Comparison of ENCODE assay signal across 16 mouse cellular contexts in the genomic region with DNA sequence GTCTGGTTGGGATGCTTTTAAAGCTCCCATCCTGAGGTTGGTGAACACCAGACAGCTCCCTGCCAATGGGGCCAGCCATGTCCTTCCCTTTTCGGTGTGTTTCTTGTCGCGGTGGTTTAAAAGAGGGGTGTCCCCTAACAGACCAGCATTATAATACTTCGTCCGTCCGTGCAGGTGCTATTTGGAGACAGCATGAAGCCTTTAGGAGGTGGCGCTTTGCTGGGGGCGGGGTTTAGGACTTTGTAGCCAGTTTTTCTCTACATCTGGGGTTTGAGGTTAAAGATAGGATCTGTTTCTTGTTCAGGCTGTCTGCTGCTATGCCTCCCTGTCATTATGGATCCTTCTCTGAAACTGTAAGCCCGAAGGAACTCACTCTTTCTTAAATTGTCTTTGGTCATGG.
DNase-seq lines count a peak whose midpoint lies in the region; ATAC-seq lines count a peak whose summit lies in the region.
"Had no signal": no experiment of that assay in that cellular context is flagged by ENCODE, and none has a peak within 500 bp of the region (broad histone marks: within the 10 kb centered on the region; RNA-seq: fewer than 3 reads in every experiment).

No protein-coding gene starts in this region.

- peak; percentile 57 for DNase-seq in CD4-positive, CD25-positive, alpha-beta regulatory T cell, adult 2 months (ENCODE audit: low read depth, low spot score)
- DNase-seq in R1 (ENCODE audit: low read depth, low spot score) = peak; percentile 13
- DNase-seq in thymus, postnatal 36 days = peak; percentile 13 to 35
- no peak for DNase-seq in cerebellum, postnatal 36 days
- no peak for DNase-seq in heart, adult 9 months (ENCODE audit: low spot score in 2 of 2)
- DNase-seq: adrenal gland, adult 8-10 months; cerebellum, adult 9-10 months; gastrocnemius, postnatal 25 days; heart, adult 11 months; layer of hippocampus, adult 9-11 months; right cerebral cortex, adult 18-20 months; spleen, adult 18-20 months had no signal

- peak; percentile 54 for ATAC-seq in inflammation-experienced regulatory T-cells, adult 6 months
- no peak for ATAC-seq in megakaryocyte progenitor cell, adult 5-6 weeks (replicated peaks; ENCODE audit: poor library complexity)
- ATAC-seq: forebrain, embryonic 15.5 days; intestine, embryonic 15.5 days had no signal

Comparison
In these comparisons a context has a peak if more than half of its experiments do, and no peak if none do; other contexts are left out.
1. DNase-seq: peak in CD4-positive, CD25-positive, alpha-beta regulatory T cell, adult 2 months (single experiment), R1 (single experiment) and thymus, postnatal 36 days (2 of 2); none in cerebellum, postnatal 36 days (0 of 2) and heart, adult 9 months (0 of 2).